Mouse (Mus musculus) hindlimb bud, embryonic 11.5 days (tissue): ENCODE measurements at regions not wholly inside any gene's neighbourhood (a gene's known extent, or its start where the extent isn't known, plus 50 kb on each side); places are given as distances from the start of the nearest gene placed in this dataset.

Source experiments
- DNase-seq: peaks from one replicate; pipeline ENCODE4 v3.0.0-alpha.2; 2012; ENCODE audit warnings: low read depth, low spot score; ENCODE audit errors: extremely low spot score

DNA sequence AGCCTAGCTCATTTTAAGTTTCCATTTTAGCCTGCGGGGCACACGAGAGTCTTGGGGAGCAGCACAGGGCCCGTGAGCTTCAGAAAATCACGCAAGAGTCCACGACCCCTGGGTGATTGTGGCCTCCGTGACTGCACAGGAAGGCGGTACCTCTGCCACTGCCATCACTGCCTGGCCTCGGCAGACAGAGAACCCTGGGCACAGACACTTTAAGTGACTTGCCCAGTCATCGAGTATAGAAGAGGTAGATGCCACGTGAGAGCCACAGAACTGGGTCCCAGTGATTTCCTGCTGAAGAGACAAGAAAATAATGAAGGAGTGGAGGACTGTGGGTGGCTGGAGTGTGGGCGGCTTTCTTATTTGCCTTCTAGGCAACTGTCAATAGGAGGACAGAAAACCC lies 90.4 kb upstream of the Pmepa1 start:
- DNase-seq, result no peak

GRCm38 (mm10) chr2:173368899-173369298 lies 92.6 kb upstream of the Pmepa1 start:
- DNase-seq, result no peak

DNA sequence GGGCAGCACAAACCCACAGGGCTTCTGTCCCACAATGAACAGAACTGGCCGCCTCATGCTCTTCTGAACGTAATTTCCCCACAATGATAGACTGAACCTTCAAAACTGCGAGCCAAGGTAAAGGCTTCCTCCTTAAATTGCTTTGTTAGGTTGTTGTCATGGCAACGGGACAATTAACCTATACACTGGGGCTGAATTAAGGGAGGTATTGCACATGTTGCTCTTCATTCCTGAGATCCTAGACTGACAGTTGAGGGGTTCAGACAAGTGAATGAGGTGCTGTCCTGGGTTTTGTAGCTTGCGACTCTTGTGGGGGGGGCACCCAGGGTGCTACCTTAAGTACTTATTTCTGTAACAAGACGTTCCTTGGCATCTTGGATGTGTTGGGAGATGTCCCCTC lies 100.6 kb upstream of the Pmepa1 start:
- no peak for DNase-seq

DNA sequence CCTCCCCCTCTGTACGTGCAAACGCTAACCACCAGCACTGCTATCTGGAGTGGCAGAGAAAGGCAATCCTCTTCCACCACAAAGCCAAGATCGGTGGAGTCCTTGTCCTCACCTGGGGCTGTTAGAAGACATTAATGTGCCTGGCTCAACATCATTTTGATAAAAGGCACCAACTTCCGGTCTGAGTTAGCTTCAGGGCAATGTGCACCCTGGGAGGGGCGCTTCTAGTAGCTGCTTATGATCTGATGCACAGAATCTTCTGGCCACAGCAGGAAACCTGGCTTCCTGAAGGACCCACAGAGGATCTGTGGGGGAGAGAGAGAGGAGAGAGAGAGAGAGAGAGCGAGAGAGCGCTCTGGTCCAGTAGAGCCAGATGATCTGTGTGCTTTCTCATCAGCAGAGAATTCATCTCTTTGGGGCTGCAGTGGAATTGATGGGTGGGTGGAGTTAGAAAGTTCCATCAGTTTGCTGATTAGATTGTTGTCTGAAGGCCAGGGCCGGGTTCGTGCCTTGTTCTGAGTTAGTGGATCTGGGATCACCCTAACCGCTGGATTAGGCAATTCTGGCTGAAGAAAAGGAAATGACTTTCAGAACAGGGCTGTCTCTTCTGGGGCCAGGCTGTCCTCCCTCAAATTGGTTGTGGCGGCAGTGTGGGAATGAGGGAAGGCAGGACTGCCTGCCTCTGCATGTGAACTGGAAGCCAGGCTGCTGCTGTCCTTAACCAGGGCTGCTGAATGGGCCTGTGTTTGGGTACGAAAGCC lies 101.3 kb upstream of the Pmepa1 start:
- DNase-seq, result no peak

GRCm38 (mm10) chr2:173379736-173380135 lies 103.4 kb upstream of the Pmepa1 start:
- DNase-seq, result no peak

DNA sequence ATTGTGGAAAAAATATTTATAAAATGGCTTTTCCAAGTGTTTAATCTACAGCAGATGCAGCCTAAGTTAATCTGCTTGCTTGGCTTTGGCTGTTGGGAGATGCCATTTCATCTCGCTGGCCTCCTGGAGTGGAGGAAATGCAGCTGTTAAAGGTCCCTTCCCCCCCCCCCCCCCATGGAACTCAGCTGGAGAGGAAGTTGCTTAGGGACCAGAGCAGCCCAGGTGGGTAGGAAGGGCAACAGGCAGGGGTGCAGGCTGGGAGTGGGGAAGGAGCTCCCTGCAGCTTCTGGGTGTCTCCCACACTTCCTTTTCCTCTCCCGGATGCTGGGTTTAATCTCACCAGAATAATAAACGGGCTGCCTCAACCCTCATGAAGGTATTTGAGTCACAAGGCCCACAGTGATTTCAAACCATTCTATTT lies 104.0 kb upstream of the Pmepa1 start:
- no peak for DNase-seq

DNA sequence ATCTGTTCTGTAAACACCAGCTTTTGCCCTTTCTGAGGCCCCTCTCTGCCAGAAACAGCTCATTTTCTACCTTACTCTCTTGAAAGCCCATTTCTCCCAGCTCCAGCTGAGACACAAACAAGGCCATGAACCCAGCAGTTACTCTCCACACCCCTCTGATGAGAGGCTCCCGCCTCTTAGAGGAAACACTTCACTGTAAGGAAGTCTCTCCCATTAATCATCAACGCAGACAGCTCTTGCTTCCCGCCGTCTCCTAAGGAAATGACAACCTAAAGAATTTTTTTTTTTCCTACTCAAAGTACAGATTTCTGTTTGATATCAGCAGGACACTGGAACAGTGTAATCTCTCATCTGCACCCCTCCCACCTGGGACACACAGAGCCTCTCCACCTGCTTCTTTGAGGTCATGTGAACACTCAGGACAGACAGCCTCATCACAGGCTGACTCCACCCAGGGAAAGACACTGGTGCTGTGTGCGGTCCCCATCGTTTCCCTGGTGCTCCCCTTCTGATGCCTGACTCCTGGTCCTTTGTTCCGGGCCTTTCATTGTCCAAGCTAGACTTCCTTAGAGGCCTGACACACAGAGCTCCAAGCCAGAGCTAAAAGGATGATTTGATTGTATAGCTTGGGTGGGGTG lies 106.0 kb upstream of the Pmepa1 start:
- no peak for DNase-seq

- DNase-seq, result no peak
Measured at GRCm38 (mm10) chr2:173384935-173385586, 108.7 kb upstream of the Pmepa1 start.

DNA sequence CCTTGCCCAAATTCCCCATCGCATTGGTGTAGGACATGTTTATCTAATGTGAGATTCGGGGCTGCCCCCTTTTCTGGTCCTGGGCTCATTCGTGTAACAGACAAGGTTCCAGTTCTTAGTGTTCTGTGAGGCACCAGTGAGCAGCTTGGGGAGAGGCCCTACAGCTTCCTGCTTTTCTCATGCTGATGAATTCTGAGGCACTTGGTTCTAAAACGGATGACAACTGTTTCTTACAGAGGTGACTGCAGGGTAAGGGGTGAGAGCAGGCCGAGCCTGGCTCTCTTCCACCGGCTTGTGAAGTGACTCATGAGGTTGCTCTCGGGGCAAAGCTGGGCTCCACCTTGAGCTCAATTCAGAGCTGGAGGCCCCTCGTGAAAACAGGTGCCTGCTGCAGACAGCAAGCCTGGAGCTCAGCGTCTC lies 109.4 kb upstream of the Pmepa1 start:
- DNase-seq, result no peak

DNA sequence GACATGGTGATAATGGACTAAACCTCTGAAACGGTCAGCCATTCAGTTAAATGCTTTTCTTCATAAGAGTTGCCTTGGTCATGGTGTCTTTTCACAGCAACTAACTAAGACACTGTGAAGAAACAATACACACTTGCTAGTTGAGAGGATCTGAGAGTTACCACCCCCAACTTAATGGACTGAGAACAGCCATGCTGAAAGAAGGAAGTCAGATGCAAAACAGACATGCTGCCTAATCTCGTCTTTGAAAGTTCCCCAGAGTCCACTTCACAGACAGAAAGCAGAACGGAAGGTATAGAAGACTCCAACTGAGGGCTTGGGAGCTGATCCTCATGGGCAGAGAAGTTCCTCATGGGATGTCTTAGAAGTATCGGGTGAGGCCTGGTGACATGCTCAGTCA lies 111.8 kb upstream of the Pmepa1 start:
- DNase-seq, result no peak

DNA sequence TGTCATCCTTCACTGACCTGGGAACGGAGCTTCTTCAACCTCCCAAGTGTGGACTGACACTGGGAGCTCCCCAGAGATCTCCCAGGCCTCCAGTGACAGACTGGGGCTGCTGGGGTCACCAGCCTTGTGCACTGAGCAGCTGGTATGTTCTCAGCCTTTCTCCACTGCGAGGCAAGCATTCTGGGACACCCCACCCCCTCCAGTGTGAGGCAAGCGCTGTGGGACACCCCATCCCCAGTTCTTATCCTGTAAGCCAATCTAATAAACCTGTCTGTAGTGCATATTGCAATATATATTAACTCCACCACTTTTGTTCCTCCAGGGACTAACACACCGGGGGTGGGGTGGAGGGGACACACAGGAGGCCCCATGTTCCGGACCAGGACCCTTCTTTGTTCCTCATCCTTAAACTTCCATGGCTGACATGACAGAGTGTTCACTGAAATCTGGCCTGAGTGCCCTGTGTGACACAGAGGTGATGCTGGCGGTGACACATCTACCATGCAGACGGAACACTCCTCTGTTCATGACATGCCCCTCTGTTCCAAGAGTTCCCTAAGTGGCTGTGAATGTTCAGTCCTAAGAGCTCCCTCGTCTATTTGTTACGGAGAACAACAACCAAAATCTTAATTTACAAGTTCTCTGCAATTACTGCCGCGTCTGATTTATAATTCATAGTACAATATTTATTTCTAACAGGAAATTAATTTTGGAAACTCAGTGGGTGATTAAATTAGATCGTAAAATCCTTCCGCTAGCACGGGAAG lies 116.4 kb upstream of the Pmepa1 start:
- DNase-seq, result no peak

GRCm38 (mm10) chr2:173393324-173393592 lies 116.9 kb upstream of the Pmepa1 start:
- no peak for DNase-seq

GRCm38 (mm10) chr2:173395526-173395925 lies 119.2 kb upstream of the Pmepa1 start:
- DNase-seq, result no peak

DNA sequence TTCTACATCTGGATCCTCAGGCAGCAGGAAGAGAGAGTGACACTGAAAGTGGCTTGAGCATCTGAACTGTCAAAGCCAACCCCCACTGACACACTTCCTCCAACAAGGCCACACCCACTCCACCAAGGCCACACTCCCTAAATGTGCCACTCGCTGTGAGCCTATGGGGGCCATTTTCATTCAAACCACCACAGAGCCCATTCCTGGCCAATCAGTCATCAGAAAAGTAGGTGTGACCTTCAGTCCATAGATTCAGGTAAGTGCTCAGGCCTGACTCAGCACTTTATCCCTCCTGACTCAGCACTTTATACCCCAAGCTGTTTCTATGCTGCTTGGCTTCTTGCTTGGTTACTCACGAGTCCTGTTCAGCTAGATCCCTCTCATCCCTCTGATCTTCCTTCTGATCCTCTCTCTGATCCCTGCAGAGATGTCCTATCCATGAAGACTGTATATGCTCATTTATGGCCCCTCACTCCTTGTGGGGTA lies 121.6 kb upstream of the Pmepa1 start:
- DNase-seq, result no peak

DNA sequence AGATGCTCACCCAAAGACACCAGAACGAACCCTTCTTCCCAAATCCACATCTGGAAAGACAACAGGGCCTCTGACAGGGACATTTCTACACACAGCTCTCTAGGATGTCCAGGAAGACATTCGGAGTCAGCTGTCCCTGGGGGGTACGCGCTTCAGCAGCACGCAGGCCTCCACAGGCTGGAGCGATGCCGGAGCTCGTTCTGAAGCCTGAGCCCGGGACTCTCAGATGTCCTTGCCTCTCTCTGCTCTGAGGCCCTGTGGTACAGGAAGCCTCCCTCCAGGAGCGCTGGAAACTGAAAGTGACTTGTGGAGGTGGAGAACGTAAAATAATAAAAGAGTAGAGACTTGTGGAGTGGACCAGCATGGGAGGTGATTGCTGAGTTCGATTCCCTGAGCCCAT lies 116.8 kb upstream of the 1700021F07Rik start:
- DNase-seq, result no peak

DNA sequence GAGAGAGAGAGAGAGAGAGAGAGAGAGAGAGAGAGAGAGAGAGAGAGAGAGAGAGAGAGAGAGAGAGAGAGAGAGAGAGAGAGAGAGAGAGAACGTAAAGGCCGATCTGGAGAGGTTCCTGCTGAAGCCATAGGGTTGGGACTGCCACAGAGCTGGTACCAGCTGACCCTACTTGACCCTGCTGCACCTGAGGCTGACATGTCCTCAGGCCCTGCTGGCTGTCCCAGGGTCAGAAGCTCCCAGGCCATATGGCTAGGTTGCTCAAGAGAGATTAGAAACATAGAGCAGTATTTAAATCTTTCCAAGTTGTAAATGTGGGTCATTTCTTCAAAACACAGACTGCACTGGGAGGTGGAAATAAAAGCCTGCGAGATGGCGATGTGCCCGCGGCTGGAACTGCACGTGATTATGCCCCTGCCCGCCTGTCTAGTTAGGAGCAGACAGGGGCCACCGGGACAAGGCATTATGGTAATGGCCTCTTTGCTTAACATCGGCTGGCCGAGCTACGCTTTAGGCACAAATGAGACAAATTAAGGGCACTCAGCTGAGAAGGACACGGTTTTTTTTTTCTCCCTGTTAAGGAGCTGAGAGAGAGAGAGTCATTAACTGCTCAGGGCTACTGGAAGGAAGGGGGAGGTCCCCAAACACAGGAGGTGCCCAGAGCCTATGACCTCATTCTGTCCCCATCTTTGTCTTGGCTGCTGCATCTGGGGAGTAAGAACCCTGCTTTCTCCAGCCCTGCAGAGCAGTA lies 115.9 kb upstream of the 1700021F07Rik start:
- DNase-seq, result peak; percentile 20

DNA sequence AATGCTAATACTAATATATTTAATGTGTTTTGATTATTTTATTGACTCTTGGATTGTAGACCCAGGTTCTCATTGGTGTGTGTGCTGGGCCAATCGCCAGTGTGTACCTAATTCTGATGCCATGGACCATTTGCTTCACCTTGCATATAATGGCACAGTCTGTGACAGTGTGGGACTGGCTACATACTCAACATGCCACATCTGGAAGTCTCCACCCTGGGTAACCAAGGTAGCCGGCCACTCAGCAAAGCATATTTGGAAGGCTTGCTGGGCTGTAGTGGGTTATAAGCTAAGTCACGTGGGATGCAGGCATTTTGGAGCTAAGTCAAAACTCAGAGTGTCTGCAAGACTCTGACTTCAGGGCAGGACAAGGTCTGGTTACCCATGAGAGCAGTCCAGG lies 115.3 kb upstream of the 1700021F07Rik start:
- no peak for DNase-seq

GRCm38 (mm10) chr2:173408681-173409081 lies 113.7 kb upstream of the 1700021F07Rik start:
- DNase-seq, result no peak

GRCm38 (mm10) chr2:173409433-173409832 lies 113.0 kb upstream of the 1700021F07Rik start:
- DNase-seq, result no peak

DNA sequence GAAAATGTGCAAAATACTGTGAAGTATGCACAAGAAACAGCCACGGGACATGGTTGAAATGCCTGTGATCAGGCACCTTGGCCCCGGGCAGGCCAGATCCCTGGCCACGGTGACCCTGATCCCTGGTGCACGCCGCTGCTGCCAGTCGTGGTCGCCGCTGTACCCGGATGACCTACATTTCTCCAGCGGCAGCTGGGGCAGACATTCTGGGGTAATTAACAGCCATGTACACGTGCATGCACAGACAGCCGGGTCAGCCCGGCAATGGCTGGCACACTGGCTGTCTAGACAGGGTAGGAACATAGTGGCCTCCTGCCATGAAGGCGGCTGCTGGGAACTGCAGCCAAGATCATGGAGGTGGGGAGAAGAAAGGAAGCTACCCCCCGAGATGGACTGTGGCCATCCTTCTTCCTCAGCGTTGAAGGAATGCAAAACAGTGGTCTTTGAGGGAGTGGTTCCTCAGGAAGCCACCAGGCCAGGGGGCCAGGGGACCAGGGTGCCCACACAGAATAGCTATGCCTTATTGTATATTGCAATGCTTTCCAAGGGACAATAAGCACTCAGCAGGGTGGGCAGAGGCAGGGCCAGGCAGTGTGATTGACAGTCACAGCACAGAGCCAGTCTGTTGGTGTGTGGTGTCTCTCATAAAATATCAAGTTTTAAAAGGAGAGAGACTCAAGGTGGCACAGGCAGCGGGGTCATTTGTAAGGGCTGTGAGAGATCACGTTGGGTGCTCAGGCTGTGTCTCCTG lies 108.3 kb upstream of the 1700021F07Rik start:
- DNase-seq, result no peak
